Mouse (Mus musculus): ENCODE results near the gene Pmpca. TPM values are rescaled to one million over a fixed set of nuclear protein-coding genes. Genes with fewer than 3 reads are reported as not detected.
A peak's percentile ranks its signal among the peaks of the same experiment; 100 is the strongest.

Gene Pmpca
- total and polyA plus RNA-seq, 2 experiments from 2014 or later, result 74.3 to 85.7 TPM

DNA sequence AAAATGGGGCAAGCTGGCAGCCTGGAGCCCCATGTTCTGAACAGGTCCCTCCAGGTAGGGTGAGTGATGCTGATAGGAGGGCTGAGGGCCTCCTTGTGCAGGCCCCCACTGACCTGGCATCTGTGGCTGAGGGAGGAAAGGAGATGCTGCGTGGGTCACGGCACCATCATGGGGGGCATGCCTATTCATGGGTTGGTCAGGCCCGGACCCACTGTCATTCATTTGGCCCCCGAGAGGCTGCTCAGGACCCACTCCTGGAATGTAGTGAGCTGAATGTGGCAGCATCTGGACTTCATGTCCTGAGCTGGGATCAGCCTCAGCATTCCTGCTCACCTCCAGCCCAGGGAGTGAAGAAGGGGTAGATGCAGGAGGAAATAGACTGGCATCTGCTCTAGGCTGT is 52.1 kb downstream of the Pmpca start:
- Histone ChIP-seq H3K4me1 (ENCODE audit: insufficient read depth) (peaks cover 16% of the 10 kb centered on the region), H3K4me3 (ENCODE audit: low read depth, low read length) (no peak overlapping the region), H3K9ac (no peak overlapping the region), H3K36me3 (ENCODE audit: insufficient read depth) (peaks cover 45% of the 10 kb centered on the region), H3K9me3 (ENCODE audit: low read length) (no peaks in the 10 kb centered on the region), H3K27ac (ENCODE audit: low read depth, low read length) (no peak overlapping the region), H3K27me3 (ENCODE audit: insufficient read depth, low read length) (no peaks in the 10 kb centered on the region), H3K4me2 (ENCODE audit: low read depth) (no peak overlapping the region)
- TF ChIP-seq CTCF (IDR thresholded peaks at IDR 0.05; ENCODE audit: low read depth), result no peak
- WGBS, result 95% methylated on average over 4 of the region's 4 CpGs
- DNase-seq, result no peak
- no peak for ATAC-seq

DNA sequence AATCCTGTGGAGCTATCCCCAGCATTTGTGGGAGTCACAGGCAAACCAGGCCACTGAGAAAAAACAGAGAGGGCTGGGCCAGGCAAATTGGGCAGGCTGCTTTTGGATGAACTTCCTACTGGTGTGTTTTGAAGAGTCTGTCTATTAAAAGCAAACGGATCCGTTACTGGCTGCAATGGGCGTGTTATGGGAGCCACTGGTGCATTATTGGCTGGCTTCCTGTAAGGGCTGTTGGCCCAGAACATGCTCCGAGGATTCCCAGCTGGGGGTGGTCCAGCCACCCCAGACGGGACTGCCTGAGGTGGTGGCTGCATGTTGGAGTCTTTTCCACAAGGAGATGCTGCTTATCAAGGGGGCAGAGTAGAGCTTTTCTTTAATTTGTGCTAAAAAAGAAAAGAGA is 52.5 kb downstream of the Pmpca start:
- ATAC-seq (no peak), DNase-seq (no peak)
- Histone ChIP-seq H3K27me3 (ENCODE audit: insufficient read depth, low read length) (no peaks in the 10 kb centered on the region), H3K9ac (no peak overlapping the region), H3K36me3 (ENCODE audit: insufficient read depth) (peaks cover 45% of the 10 kb centered on the region), H3K9me3 (ENCODE audit: low read length) (no peaks in the 10 kb centered on the region), H3K4me1 (ENCODE audit: insufficient read depth) (peaks cover 19% of the 10 kb centered on the region), H3K4me3 (ENCODE audit: low read depth, low read length) (no peak overlapping the region), H3K4me2 (ENCODE audit: low read depth) (no peak overlapping the region), H3K27ac (ENCODE audit: low read depth, low read length) (no peak overlapping the region)
- WGBS, result 40% methylated on average over 5 of the region's 5 CpGs
- TF ChIP-seq CTCF (IDR thresholded peaks at IDR 0.05; ENCODE audit: low read depth), result no peak

- TF ChIP-seq CTCF (IDR thresholded peaks at IDR 0.05; ENCODE audit: low read depth), result no peak
- no peak for ATAC-seq
- Histone ChIP-seq H3K36me3 (ENCODE audit: insufficient read depth) (peaks cover 39% of the 10 kb centered on the region), H3K27me3 (ENCODE audit: insufficient read depth, low read length) (no peaks in the 10 kb centered on the region), H3K4me1 (ENCODE audit: insufficient read depth) (peaks cover 21% of the 10 kb centered on the region), H3K4me2 (ENCODE audit: low read depth) (no peak overlapping the region), H3K27ac (ENCODE audit: low read depth, low read length) (no peak overlapping the region), H3K4me3 (ENCODE audit: low read depth, low read length) (no peak overlapping the region), H3K9ac (no peak overlapping the region), H3K9me3 (ENCODE audit: low read length) (no peaks in the 10 kb centered on the region)
- no peak for DNase-seq
- WGBS, result 31% methylated on average over 1 of the region's 1 CpGs
Measured at GRCm38 (mm10) chr2:26442843-26443242, 53.7 kb downstream of the Pmpca start.

GRCm38 (mm10) chr2:26443876-26444275 is 54.7 kb downstream of the Pmpca start:
- DNase-seq (no peak), ATAC-seq (no peak)
- peak overlapping the region; percentile 79 for H3K4me3 ChIP-seq (ENCODE audit: low read depth, low read length)
- H3K27ac ChIP-seq (ENCODE audit: low read depth, low read length), result 0 out of 2 replicates have a peak overlapping the region, but pooled peaks have one; percentile 92
- TF ChIP-seq CTCF (IDR thresholded peaks at IDR 0.05; ENCODE audit: low read depth), result no peak
- 61% methylated on average over 3 of the region's 3 CpGs for WGBS
- H3K9ac ChIP-seq, result peak overlapping the region; percentile 82
- H3K27me3 ChIP-seq (ENCODE audit: insufficient read depth, low read length), result no peaks in the 10 kb centered on the region
- no peaks in the 10 kb centered on the region for H3K9me3 ChIP-seq (ENCODE audit: low read length)
- peaks cover 21% of the 10 kb centered on the region for H3K4me1 ChIP-seq (ENCODE audit: insufficient read depth)
- H3K4me2 ChIP-seq (ENCODE audit: low read depth), result peak overlapping the region; percentile 70
- peaks cover 29% of the 10 kb centered on the region for H3K36me3 ChIP-seq (ENCODE audit: insufficient read depth)

DNA sequence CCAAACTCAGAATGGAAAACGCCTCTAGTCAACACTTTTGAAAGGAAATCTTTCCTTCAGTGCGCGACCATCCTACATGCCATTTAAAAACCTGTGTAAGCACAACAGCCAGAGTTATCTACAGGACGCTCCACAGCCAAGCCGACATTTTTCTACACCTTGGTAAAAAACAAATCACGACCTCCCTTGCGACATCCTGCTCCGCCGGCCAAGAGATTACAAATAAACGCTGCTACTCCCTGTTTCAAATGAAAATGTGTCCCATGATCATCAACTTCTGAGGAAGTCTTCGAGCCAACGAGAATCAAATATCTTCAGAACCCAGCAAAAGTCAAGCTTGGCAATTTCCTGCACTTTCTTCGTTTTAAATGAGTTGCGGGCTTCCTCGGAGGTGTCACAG is 55.2 kb downstream of the Pmpca start:
- H3K4me3 ChIP-seq (ENCODE audit: low read depth, low read length), result peak overlapping the region; percentile 79
- H3K27me3 ChIP-seq (ENCODE audit: insufficient read depth, low read length), result no peaks in the 10 kb centered on the region
- peak overlapping the region; percentile 82 for H3K9ac ChIP-seq
- H3K4me1 ChIP-seq (ENCODE audit: insufficient read depth), result peaks cover 24% of the 10 kb centered on the region
- 6% methylated on average over 15 of the region's 15 CpGs for WGBS
- ATAC-seq, result no peak
- H3K9me3 ChIP-seq (ENCODE audit: low read length), result no peaks in the 10 kb centered on the region
- no peak for DNase-seq
- H3K36me3 ChIP-seq (ENCODE audit: insufficient read depth), result peaks cover 24% of the 10 kb centered on the region
- TF ChIP-seq CTCF (IDR thresholded peaks at IDR 0.05; ENCODE audit: low read depth), result no peak
- H3K27ac ChIP-seq (ENCODE audit: low read depth, low read length), result peak overlapping the region; percentile 92; the same call in 1 of the 2 replicates
- peak overlapping the region; percentile 70 for H3K4me2 ChIP-seq (ENCODE audit: low read depth)

- peak; percentile 92 for ATAC-seq
Measured at GRCm38 (mm10) chr2:26444946-26445665, 56.0 kb downstream of the Pmpca start, which contains the start of gene Sec16a. Gene Sec16a (minus strand): TSS chr2:26445216.

GRCm38 (mm10) chr2:26445666-26446445 is 56.7 kb downstream of the Pmpca start:
- WGBS, result under 1% methylated on average over 44 of the region's 44 CpGs
- TF ChIP-seq CTCF (IDR thresholded peaks at IDR 0.05; ENCODE audit: low read depth), result peak; percentile 39
- peaks cover 24% of the 10 kb centered on the region for H3K4me1 ChIP-seq (ENCODE audit: insufficient read depth)
- no peaks in the 10 kb centered on the region for H3K27me3 ChIP-seq (ENCODE audit: insufficient read depth, low read length)
- H3K36me3 ChIP-seq (ENCODE audit: insufficient read depth), result peaks cover 9% of the 10 kb centered on the region
- H3K4me2 ChIP-seq (ENCODE audit: low read depth), result peak overlapping the region; percentile 89
- DNase-seq, result peak; percentile 97
- no peaks in the 10 kb centered on the region for H3K9me3 ChIP-seq (ENCODE audit: low read length)
- H3K9ac ChIP-seq, result peak overlapping the region; percentile 61
- H3K27ac ChIP-seq (ENCODE audit: low read depth, low read length), result peak overlapping the region; percentile 92
- peak overlapping the region; percentile 79 for H3K4me3 ChIP-seq (ENCODE audit: low read depth, low read length)
- peak; percentile 93 for ATAC-seq

More at GRCm38 (mm10) chr2:26444946-26445665, 56.0 kb downstream of the Pmpca start, which contains the start of gene Sec16a:
- DNase-seq, result peak; percentile 100
- Histone ChIP-seq H3K4me3 (ENCODE audit: low read depth, low read length) (peak within 1 kb of the TSS; percentile 79), H3K4me1 (ENCODE audit: insufficient read depth) (peaks cover 24% of the 10 kb centered on the region), H3K9me3 (ENCODE audit: low read length) (no peaks in the 10 kb centered on the region), H3K4me2 (ENCODE audit: low read depth) (peak within 1 kb of the TSS; percentile 89), H3K27me3 (ENCODE audit: insufficient read depth, low read length) (no peaks in the 10 kb centered on the region), H3K27ac (ENCODE audit: low read depth, low read length) (peak within 1 kb of the TSS; percentile 92), H3K9ac (peak within 1 kb of the TSS; percentile 82), H3K36me3 (ENCODE audit: insufficient read depth) (peaks cover 17% of the 10 kb centered on the region)
- TF ChIP-seq CTCF (IDR thresholded peaks at IDR 0.05; ENCODE audit: low read depth), result peak; percentile 47
- WGBS, result under 1% methylated on average over 60 of the region's 61 CpGs

Measured in forebrain, postnatal 0 days (tissue).